Mouse (Mus musculus) mesoderm, embryonic 11.5 days (tissue): Measurements from ENCODE around the gene Gas2l3.

Experiments
- DNase-seq: peaks from one replicate; pipeline ENCODE4 v3.0.0-alpha.2; 2012; ENCODE audit warnings: low read depth, low spot score

Gas2l3 gene

DNA sequence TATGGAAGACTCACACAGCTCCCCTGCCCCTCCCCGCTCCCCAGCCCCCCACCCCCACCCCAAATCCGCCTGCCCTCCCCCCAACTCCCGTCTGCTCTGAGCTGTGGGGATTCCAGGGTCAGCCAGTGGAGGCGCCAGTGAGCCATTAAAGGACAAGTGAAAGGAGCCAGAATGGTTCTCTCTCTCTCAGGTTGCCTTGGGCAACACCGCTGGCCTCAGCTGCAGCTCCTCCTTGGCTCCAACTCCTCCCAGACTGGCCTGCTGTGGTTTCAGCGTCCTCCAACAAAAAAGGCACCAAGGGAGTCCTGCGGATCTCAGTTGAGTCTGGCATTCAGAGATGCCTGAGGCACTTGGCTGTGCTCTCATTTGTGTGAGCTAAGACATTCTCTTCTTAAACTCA is 47.9 kb downstream of the Gas2l3 start:
- DNase-seq = peak; percentile 73

DNA sequence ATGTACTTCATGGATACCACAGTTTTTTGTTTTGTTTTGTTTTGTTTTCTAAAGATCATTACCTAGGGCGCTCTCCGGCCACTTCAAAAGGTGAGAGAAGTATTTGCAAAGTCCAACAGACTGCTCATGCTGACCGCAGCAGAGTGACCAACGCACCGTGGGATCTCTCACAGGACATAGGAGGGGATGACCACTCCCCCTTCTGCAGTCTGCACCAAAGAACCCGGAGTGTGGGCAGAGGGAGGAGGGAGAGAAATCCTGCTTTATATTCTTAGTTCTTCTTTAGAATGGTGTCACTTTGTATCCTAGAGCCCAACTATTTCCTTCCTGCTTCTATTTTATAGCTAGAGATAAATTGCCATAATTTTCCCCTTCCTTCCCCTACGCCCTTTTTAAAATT is 48.4 kb downstream of the Gas2l3 start:
- no peak for DNase-seq

DNA sequence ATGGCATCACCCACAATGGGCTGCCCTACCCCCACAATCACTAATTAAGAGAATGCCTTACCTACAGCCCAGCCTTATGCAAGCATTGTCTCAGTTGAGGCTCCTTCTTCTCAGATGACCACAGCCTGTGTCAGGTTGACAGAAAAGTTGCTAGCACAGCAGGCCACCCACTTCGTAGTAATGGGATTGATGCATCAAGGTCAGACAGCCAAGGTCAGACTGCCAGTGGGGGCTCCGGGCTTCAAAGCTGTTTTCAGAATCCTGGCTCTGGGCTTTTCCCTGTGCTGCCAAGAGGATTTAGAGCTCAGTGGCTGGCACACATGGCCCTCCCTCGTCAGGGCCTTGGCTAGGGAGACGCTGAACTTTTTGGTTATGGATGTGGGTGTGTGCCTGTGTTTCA is 51.1 kb downstream of the Gas2l3 start:
- peak; percentile 14 for DNase-seq

DNA sequence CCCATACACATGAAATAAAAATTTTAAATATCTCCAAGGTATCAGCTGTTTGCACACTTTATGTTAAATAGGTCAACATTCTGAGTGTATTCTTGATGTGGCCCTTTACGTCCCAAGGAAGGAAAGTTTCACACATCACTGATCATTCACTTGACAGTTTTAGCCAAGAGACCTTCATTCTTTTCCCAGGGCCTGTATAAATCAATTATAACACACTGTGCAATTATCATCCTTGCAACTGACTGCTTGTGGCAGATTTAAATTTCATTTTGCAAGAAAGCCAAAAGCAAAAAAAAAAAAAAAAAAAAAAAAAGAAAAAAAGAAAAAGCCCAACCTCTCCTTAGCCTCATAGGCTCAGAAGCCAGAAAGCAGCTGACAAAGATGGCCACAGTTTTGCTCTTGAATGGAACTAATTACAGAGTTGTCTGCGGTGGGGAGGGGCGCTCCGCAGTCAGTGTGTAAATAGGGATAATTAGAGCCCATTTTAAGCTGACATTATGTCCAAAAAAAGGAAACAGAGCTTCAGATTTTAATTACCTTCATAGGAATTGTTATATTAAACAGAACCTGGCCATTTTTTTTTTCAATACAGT is 52.1 kb downstream of the Gas2l3 start:
- no peak for DNase-seq

DNA sequence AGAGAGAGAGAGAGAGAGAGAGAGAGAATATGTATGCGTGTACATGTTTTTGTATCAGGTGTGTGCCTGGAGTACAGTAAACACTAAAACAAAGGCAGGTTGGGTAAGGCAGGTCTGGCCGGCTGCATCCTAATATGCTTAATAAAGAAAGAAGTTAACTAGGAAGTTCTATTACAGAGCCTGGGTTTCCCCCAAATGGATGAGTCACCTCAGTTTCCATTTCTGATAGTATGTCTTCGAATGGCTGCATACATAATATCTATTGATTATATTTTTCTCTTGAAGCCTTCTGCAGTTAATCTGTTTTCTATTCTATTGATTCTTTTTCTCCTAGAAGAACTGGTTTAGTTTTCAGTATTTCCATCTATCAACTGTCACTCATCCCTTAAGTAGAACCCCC is 57.3 kb downstream of the Gas2l3 start:
- no peak for DNase-seq

DNA sequence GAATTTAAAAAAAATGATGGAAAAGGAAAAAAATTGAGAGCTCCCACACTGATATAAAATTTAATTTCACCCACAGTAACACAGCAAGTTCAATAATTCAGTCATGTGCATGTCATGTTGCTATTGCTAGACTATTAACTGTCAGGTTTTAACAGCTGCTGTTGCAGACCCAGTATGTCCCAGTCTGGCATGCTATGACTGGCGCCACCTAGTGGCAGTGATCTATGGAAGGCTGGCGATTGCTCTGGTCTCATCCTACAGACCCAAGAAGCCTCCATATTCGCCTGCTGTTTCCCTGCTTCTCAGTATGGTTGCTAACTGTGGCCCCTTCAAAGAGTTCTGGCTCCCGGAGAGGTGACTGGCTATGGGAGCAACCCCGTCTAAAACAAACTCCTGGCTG is 60.3 kb downstream of the Gas2l3 start:
- DNase-seq = peak; percentile 87

DNA sequence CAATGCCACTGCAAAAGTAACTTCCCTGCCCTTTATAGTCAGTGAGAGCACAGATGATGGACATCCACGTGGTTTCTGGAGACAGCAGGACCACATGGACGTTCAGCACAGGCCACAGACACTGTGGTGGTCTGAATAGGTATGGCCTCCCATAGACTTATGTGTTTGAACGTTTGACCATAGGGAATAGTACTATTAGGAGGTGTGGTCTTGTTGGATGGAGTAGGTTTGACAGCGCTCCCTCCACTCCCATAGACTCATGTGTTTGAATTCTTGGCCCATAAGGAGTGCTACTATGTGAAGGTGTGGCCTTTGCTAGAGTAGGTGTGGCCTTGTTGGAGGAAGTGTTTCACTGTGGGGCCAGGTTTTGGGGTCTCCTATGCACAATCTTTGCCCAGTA is 66.0 kb downstream of the Gas2l3 start:
- no peak for DNase-seq

DNA sequence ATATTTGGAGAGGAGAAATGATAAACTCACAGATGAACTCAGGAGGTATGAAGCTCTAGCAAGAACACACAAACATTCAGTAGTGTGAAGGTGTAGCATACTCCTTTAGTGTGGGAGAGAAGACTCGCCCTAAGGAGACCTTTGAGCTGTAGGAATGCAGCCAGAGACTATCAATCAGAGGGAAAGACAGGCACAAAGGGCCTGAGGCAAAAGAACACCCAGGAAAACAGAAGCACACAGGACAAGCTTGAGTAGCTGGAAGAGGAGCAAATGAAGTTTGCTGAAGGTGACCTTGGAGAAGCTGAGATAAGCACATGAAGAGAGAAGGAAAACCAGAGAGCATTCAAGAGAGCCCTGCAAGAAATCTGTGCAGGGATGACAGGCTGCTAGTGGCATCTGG is 73.7 kb downstream of the Gas2l3 start:
- no peak for DNase-seq

DNA sequence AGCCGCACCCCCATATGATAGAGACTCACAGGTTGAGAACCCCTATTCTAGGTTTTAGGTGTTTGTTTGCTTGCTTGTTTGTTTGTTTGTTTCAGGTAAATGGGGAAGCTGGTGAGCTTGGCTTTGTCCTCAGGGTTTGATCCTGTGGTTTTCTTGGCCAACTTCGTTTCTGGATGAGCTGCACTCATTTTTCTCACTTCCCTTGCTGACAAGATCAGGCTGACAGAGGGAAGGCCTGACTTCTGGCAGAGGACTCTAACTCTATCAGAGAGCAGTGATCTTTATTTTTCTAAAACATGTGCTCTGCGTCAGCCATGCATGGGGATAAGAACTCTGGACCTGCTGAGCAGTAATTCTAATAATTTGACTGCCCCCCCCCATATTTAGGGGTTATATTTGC is 84.8 kb downstream of the Gas2l3 start:
- DNase-seq = no peak
